Mouse (Mus musculus) liver, postnatal 0 days (tissue): ENCODE measurements at regions not wholly inside any gene's neighbourhood (a gene's known extent, or its start where the extent isn't known, plus 50 kb on each side); places are given as distances from the start of the nearest gene placed in this dataset.

Source experiments
- ATAC-seq: fragments of 200-750 bp; cut with Nextera tagmentation; 2 replicates; pipeline ENCODE4 v1.8.0; 2017; ENCODE audit warnings: mild to moderate bottlenecking, moderate library complexity
- DNase-seq: peaks from one replicate; pipeline ENCODE4 v3.0.0-alpha.2; 2016
- H3K27ac ChIP-seq: fragments of 300-500 bp; sonication (generic); 2 replicates; pipeline ENCODE4 v1.5.1; 2014; ENCODE audit warnings: antibody characterized with exemption, moderate library complexity, mild to moderate bottlenecking, low read depth
- H3K27me3 ChIP-seq: fragments of 300-500 bp; sonication (generic); 2 replicates; pipeline ENCODE4 v1.6.1; 2014; ENCODE audit warnings: low read length, control low read depth, mixed read lengths; ENCODE audit not compliant: insufficient read depth
- H3K36me3 ChIP-seq: fragments of 300-500 bp; sonication (generic); replicated peaks from 2 replicates; pipeline ENCODE4 v1.6.1; 2014; ENCODE audit warnings: mild to moderate bottlenecking, control low read depth, low read length, moderate library complexity, mixed read lengths; ENCODE audit not compliant: insufficient read depth
- H3K4me1 ChIP-seq: fragments of 300-500 bp; sonication (generic); 2 replicates; pipeline ENCODE4 v1.6.1; 2014; ENCODE audit warnings: antibody characterized with exemption, mild to moderate bottlenecking, control low read depth; ENCODE audit not compliant: insufficient read depth
- H3K4me2 ChIP-seq: fragments of 300-500 bp; sonication (generic); 2 replicates; pipeline ENCODE4 v1.6.1; 2014; ENCODE audit warnings: low read depth, mild to moderate bottlenecking, low read length, moderate library complexity, mixed read lengths
- H3K4me3 ChIP-seq: fragments of 300-500 bp; sonication (generic); 2 replicates; pipeline ENCODE4 v1.5.1; 2014; ENCODE audit warnings: low read depth, low read length
- H3K9ac ChIP-seq: fragments of 300-500 bp; sonication (generic); replicated peaks from 2 replicates; pipeline ENCODE4 v1.6.1; 2014; ENCODE audit warnings: mild to moderate bottlenecking, moderate library complexity
- H3K9me3 ChIP-seq: fragments of 300-500 bp; sonication (generic); 2 replicates; pipeline ENCODE4 v1.6.1; 2016; ENCODE audit warnings: mild to moderate bottlenecking, control low read depth, low read length, mixed read lengths
- CTCF ChIP-seq: sonication (generic); IDR thresholded peaks from 2 replicates; pipeline ENCODE4 v1.5.1; 2016; ENCODE audit warnings: antibody characterized with exemption, low read depth
- EP300 ChIP-seq: IDR thresholded peaks from 2 replicates; pipeline ENCODE4 v1.6.1; 2016; ENCODE audit warnings: antibody characterized with exemption, low read depth, mild to moderate bottlenecking
- WGBS: fragments of 180-500 bp; shearing (Covaris S2); extraction: QIAGEN DNeasy Blood & Tissue Kit; methylation state at CpG from one replicate; pipeline ENCODE4 v1.1.7; 2014; ENCODE audit not compliant: insufficient replicate concordance; 5-methylcytosine and 5-hydroxymethylcytosine counted together

DNA sequence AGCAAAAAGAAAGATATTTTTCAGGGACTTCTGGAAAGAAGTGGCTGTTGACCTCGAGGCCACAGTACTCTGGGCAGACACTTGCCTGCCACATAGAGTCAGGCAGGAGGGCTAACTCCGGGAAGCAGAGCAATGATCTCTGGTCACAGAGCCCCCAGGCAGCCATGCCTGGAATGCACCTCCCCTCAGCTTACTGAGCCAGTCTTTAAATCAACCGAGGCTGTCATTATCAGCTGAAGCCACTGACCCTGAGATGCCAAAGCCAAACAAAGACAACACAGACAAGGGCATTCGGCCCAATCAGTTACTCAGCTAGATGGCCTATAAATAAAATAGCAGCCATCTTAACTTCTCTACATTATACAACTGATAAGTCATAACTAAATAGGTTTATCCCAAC lies 52.2 kb upstream of the Foxo6 start:
- no peaks in the 10 kb centered on the region for H3K36me3 ChIP-seq
- H3K27ac ChIP-seq = no peak overlapping the region
- no peaks in the 10 kb centered on the region for H3K4me1 ChIP-seq
- no peak overlapping the region for H3K4me2 ChIP-seq
- 25% methylated on average over 4 of the region's 4 CpGs for WGBS
- no peak for DNase-seq
- no peak for TF ChIP-seq CTCF
- no peak for TF ChIP-seq EP300
- no peaks in the 10 kb centered on the region for H3K9me3 ChIP-seq
- no peak for ATAC-seq
- no peak overlapping the region for H3K9ac ChIP-seq
- H3K4me3 ChIP-seq = no peak overlapping the region
- H3K27me3 ChIP-seq = no peaks in the 10 kb centered on the region

DNA sequence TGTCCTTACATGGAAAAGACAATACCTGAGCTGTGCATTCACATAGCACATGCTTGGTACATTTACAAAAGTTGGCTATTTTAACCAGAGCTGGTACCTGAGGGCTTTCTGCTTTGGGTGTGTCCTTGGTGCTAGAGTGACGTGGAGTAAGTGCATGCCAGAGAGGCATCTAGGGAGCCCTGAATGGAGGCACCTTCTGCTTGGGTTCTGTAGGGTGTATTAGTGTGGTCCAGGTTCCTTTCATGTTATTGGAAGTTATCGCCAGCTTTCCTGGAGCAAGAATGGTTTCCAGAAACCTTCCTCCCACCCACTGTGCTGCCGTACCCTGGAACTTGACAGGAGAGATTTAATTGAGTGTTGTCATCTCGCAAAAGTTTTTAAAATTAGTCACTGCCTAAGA lies 53.5 kb upstream of the Foxo6 start:
- Histone ChIP-seq H3K4me1 (no peaks in the 10 kb centered on the region), H3K9me3 (no peaks in the 10 kb centered on the region), H3K4me3 (no peak overlapping the region), H3K9ac (no peak overlapping the region), H3K27me3 (no peaks in the 10 kb centered on the region), H3K4me2 (no peak overlapping the region), H3K27ac (no peak overlapping the region), H3K36me3 (no peaks in the 10 kb centered on the region)
- WGBS = 79% methylated on average over 4 of the region's 4 CpGs
- no peak for ATAC-seq
- no peak for TF ChIP-seq CTCF
- no peak for TF ChIP-seq EP300
- no peak for DNase-seq

DNA sequence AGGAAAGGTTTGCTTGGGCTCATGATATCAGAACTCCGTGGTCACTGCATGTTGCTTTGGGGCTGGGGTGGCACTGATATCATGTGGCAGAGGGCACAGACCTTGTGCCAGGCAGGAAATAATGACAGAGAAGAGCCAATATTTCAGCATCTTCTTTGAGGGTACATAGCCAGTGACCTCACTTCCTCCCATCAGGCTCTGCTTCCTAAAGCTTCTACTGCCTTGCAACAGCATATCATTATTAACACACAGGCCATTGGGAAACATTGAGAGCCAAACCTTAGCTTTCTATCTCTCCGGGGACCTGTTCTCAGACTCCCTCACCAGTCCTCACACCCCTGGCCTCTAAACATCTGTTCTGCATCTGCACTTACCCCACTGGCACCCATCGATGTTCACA lies 54.8 kb upstream of the Foxo6 start:
- Histone ChIP-seq H3K9me3 (no peaks in the 10 kb centered on the region), H3K4me3 (no peak overlapping the region), H3K4me2 (no peak overlapping the region), H3K4me1 (no peaks in the 10 kb centered on the region), H3K27ac (no peak overlapping the region), H3K9ac (no peak overlapping the region), H3K27me3 (no peaks in the 10 kb centered on the region), H3K36me3 (no peaks in the 10 kb centered on the region)
- no peak for TF ChIP-seq EP300
- TF ChIP-seq CTCF = no peak
- no peak for DNase-seq
- 65% methylated on average over 3 of the region's 3 CpGs for WGBS
- no peak for ATAC-seq

DNA sequence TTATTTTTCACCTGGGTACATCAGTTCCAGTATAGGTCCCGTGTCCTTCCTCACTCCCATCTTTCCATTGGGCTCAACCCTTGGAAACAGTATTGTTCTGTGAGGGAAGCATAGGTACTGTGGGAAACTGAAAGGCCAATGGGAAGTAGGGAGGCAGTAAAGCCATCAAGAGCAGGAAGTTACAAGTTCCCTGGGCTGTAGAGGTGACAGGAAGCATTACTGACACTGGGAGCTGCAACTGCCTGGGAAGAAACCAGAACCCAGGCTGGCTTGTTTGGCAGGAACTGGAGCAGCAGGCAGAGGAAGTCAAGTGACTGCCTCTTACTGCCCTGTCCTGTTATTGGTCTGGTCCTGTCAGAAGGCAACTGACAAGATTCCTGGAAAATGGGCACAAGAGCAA lies 55.5 kb upstream of the Foxo6 start:
- Histone ChIP-seq H3K36me3 (no peaks in the 10 kb centered on the region), H3K4me2 (no peak overlapping the region), H3K27ac (no peak overlapping the region), H3K9ac (no peak overlapping the region), H3K27me3 (no peaks in the 10 kb centered on the region), H3K4me1 (no peaks in the 10 kb centered on the region), H3K4me3 (no peak overlapping the region), H3K9me3 (no peaks in the 10 kb centered on the region)
- 54% methylated on average over 1 of the region's 1 CpGs for WGBS
- no peak for DNase-seq
- ATAC-seq = no peak
- no peak for TF ChIP-seq EP300
- TF ChIP-seq CTCF = no peak

GRCm38 (mm10) chr4:120345676-120346465 lies 58.7 kb upstream of the Foxo6 start:
- no peak overlapping the region for H3K9ac ChIP-seq
- DNase-seq = no peak
- no peaks in the 10 kb centered on the region for H3K4me1 ChIP-seq
- H3K27ac ChIP-seq = no peak overlapping the region
- no peak overlapping the region for H3K4me2 ChIP-seq
- no peaks in the 10 kb centered on the region for H3K9me3 ChIP-seq
- no peak overlapping the region for H3K4me3 ChIP-seq
- no peaks in the 10 kb centered on the region for H3K36me3 ChIP-seq
- WGBS = 56% methylated on average over 7 of the region's 7 CpGs
- H3K27me3 ChIP-seq = no peaks in the 10 kb centered on the region
- ATAC-seq = peak; percentile 91
- TF ChIP-seq EP300 (0 out of 2 replicates have a peak, but pooled peaks have one; percentile 31), CTCF (no peak)

DNA sequence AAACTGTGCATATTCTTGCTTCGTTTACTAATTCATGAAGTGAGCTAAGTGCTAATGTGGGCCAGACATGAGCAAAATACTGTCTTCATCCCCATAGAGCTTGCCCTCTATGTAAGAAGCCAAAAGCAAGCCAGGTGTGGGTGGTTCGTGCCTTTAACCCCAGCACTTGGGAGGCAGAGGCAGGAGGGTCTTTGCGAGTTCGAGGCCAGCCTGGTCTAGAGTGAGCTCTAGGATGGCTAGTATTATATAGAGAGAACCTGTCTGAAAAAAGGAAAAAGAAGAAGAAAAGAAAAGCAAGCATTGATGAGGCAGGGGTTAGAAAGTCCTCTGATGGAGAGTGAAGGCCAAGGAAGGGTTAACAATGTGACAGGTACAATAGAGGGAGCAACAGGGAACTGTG lies 55.2 kb upstream of the Scmh1 start:
- no peak overlapping the region for H3K9ac ChIP-seq
- 85% methylated on average over 4 of the region's 4 CpGs for WGBS
- TF ChIP-seq EP300 (no peak), CTCF (no peak)

More for the DNA sequence above, 55.2 kb upstream of the Scmh1 start:
- no peak overlapping the region for H3K27ac ChIP-seq
- no peaks in the 10 kb centered on the region for H3K27me3 ChIP-seq
- H3K9me3 ChIP-seq = no peaks in the 10 kb centered on the region
- no peak overlapping the region for H3K4me3 ChIP-seq
- no peaks in the 10 kb centered on the region for H3K36me3 ChIP-seq
- DNase-seq (no peak), ATAC-seq (no peak)
- H3K4me1 ChIP-seq = no peaks in the 10 kb centered on the region
- H3K4me2 ChIP-seq = no peak overlapping the region
